Mouse (Mus musculus) hindbrain, embryonic 16.5 days (tissue): ENCODE measurements at regions not wholly inside any gene's neighbourhood (a gene's known extent, or its start where the extent isn't known, plus 50 kb on each side); places are given as distances from the start of the nearest gene placed in this dataset.
A peak's percentile ranks its signal among the peaks of the same experiment; 100 is the strongest.

Experiments used
- ATAC-seq: fragments of 200-750 bp; cut with Nextera tagmentation; 2 replicates; pipeline ENCODE4 v1.8.0; 2017; ENCODE audit warnings: moderate TSS enrichment, moderate library complexity
- H3K27ac ChIP-seq: fragments of 300-500 bp; sonication (generic); 2 replicates; pipeline ENCODE4 v1.5.1; 2014; ENCODE audit warnings: low read depth, mild to moderate bottlenecking, control low read depth, low read length, moderate library complexity
- H3K27me3 ChIP-seq: fragments of 300-500 bp; sonication (generic); replicated peaks from 2 replicates; pipeline ENCODE4 v1.6.1; 2014; ENCODE audit warnings: low read length; ENCODE audit not compliant: control insufficient read depth, insufficient read depth
- H3K36me3 ChIP-seq: fragments of 300-500 bp; sonication (generic); 2 replicates; pipeline ENCODE4 v1.6.1; 2014; ENCODE audit warnings: mild to moderate bottlenecking, low read length, moderate library complexity, mixed read lengths; ENCODE audit not compliant: control insufficient read depth, insufficient read depth
- H3K4me1 ChIP-seq: fragments of 300-500 bp; sonication (generic); 2 replicates; pipeline ENCODE4 v1.6.1; 2014; ENCODE audit warnings: low read depth, low read length; ENCODE audit not compliant: control insufficient read depth, insufficient read depth
- H3K4me2 ChIP-seq: fragments of 300-500 bp; sonication (generic); 2 replicates; pipeline ENCODE4 v1.6.1; 2014; ENCODE audit warnings: mild to moderate bottlenecking, low read length, control low read depth, moderate library complexity
- H3K4me3 ChIP-seq: fragments of 300-500 bp; sonication (generic); 2 replicates; pipeline ENCODE4 v1.5.1; 2014; ENCODE audit warnings: mild to moderate bottlenecking, low read length, control low read depth, moderate library complexity
- H3K9ac ChIP-seq: fragments of 300-500 bp; sonication (generic); 2 replicates; pipeline ENCODE4 v1.6.1; 2014; ENCODE audit warnings: low read depth, mild to moderate bottlenecking, control low read depth, low read length, moderate library complexity
- H3K9me3 ChIP-seq: fragments of 300-500 bp; sonication (generic); 2 replicates; pipeline ENCODE4 v1.6.1; 2014; ENCODE audit warnings: mild to moderate bottlenecking, low read length, moderate library complexity; ENCODE audit not compliant: control insufficient read depth
- WGBS: fragments of 180-500 bp; shearing (Covaris S2); extraction: QIAGEN DNeasy Blood & Tissue Kit; methylation state at CpG from one replicate; pipeline ENCODE4 v1.1.7; 2014; 5-methylcytosine and 5-hydroxymethylcytosine counted together

- ATAC-seq, result no peak
- Histone ChIP-seq H3K9ac (no peak overlapping the region), H3K4me2 (no peak overlapping the region), H3K36me3 (no peaks in the 10 kb centered on the region), H3K27ac (no peak overlapping the region), H3K27me3 (no peaks in the 10 kb centered on the region), H3K4me1 (peaks cover 3% of the 10 kb centered on the region; the same call in 1 of the 2 replicates), H3K9me3 (no peaks in the 10 kb centered on the region), H3K4me3 (no peak overlapping the region)
- WGBS, result 100% methylated on average over 1 of the region's 1 CpGs
Measured at GRCm38 (mm10) chr10:9497021-9497420, 178.0 kb downstream of the Samd5 start.

- H3K4me2 ChIP-seq, result no peak overlapping the region
- no peaks in the 10 kb centered on the region for H3K27me3 ChIP-seq
- WGBS, result 25% methylated on average over 6 of the region's 6 CpGs
Measured at GRCm38 (mm10) chr10:9495143-9495651, 179.8 kb downstream of the Samd5 start.

DNA sequence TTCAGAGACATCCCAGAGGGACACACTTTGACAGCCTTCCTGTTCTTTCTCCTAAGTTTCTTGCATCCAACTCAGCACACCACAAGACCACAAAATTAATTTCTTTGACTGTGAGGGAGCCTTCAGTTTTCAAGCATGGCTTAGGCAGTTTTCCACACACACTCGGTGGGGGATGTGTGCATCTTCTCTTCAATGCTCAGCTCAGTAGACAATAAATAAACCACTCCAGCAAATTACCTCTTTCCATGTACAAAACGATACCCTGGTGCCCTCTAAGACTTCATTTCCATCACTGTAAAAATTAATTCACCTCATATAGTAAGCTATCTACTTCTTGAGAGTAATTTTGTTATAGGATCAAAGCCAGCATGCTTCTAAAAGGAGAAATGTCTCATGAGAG, 184.6 kb downstream of the Samd5 start:
- Histone ChIP-seq H3K9me3 (no peaks in the 10 kb centered on the region), H3K4me3 (no peak overlapping the region), H3K27ac (no peak overlapping the region), H3K27me3 (no peaks in the 10 kb centered on the region), H3K4me1 (peaks cover 2% of the 10 kb centered on the region; the same call in 1 of the 2 replicates), H3K9ac (no peak overlapping the region), H3K4me2 (no peak overlapping the region), H3K36me3 (no peaks in the 10 kb centered on the region)
- ATAC-seq, result no peak
- 73% methylated on average over 2 of the region's 2 CpGs for WGBS

More at GRCm38 (mm10) chr10:9495143-9495651, 179.8 kb downstream of the Samd5 start:
- no peaks in the 10 kb centered on the region for H3K36me3 ChIP-seq
- H3K9me3 ChIP-seq, result no peaks in the 10 kb centered on the region
- no peak overlapping the region for H3K27ac ChIP-seq
- ATAC-seq, result no peak
- H3K4me1 ChIP-seq, result peaks cover 3% of the 10 kb centered on the region; the same call in 1 of the 2 replicates
- H3K9ac ChIP-seq, result no peak overlapping the region
- no peak overlapping the region for H3K4me3 ChIP-seq

- no peak overlapping the region for H3K9ac ChIP-seq
Measured at GRCm38 (mm10) chr10:9462361-9462760, 212.6 kb downstream of the Samd5 start.

GRCm38 (mm10) chr10:9459145-9459544, 215.9 kb downstream of the Samd5 start:
- WGBS, result 76% methylated on average over 6 of the region's 6 CpGs
- Histone ChIP-seq H3K4me2 (no peak overlapping the region), H3K4me1 (no peaks in the 10 kb centered on the region), H3K27me3 (no peaks in the 10 kb centered on the region), H3K4me3 (no peak overlapping the region), H3K9ac (no peak overlapping the region), H3K9me3 (no peaks in the 10 kb centered on the region), H3K36me3 (no peaks in the 10 kb centered on the region), H3K27ac (no peak overlapping the region)
- no peak for ATAC-seq

More at GRCm38 (mm10) chr10:9462361-9462760, 212.6 kb downstream of the Samd5 start:
- WGBS, result 76% methylated on average over 6 of the region's 6 CpGs
- no peak for ATAC-seq
- no peak overlapping the region for H3K4me2 ChIP-seq
- no peaks in the 10 kb centered on the region for H3K36me3 ChIP-seq
- no peaks in the 10 kb centered on the region for H3K9me3 ChIP-seq
- no peaks in the 10 kb centered on the region for H3K27me3 ChIP-seq
- no peak overlapping the region for H3K27ac ChIP-seq
- no peaks in the 10 kb centered on the region for H3K4me1 ChIP-seq
- H3K4me3 ChIP-seq, result no peak overlapping the region

GRCm38 (mm10) chr10:9458466-9458865, 216.5 kb downstream of the Samd5 start:
- Histone ChIP-seq H3K4me2 (no peak overlapping the region), H3K36me3 (no peaks in the 10 kb centered on the region), H3K9me3 (no peaks in the 10 kb centered on the region), H3K27ac (no peak overlapping the region), H3K4me1 (no peaks in the 10 kb centered on the region), H3K9ac (no peak overlapping the region), H3K27me3 (no peaks in the 10 kb centered on the region), H3K4me3 (no peak overlapping the region)
- WGBS, result 60% methylated on average over 2 of the region's 2 CpGs
- ATAC-seq, result peak; percentile 66; the same call in 1 of the 2 replicates

DNA sequence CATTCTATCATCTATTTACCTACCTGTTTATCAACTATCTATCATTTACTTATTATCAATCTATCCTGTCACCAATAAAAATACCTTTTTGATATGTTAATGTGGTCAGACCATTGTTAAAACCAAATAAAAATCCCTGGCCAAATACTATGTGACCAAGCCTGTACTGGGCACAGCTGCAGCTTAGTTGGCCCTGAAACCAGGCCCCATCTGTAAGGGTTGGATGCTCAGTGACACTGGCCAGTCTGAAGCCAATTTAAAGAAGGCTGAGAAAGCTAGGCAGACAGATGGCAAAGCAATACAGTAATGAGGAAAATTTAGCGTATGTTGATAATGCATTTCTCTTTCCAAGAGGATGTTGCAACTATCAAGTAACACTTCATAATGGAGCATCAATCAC, 217.8 kb downstream of the Samd5 start:
- no peak overlapping the region for H3K9ac ChIP-seq
- no peaks in the 10 kb centered on the region for H3K4me1 ChIP-seq
- WGBS, result 75% methylated on average over 1 of the region's 1 CpGs
- H3K9me3 ChIP-seq, result no peaks in the 10 kb centered on the region
- H3K27ac ChIP-seq, result no peak overlapping the region
- no peaks in the 10 kb centered on the region for H3K27me3 ChIP-seq
- H3K4me2 ChIP-seq, result no peak overlapping the region
- no peak overlapping the region for H3K4me3 ChIP-seq
- ATAC-seq, result peak; percentile 81
- no peaks in the 10 kb centered on the region for H3K36me3 ChIP-seq

DNA sequence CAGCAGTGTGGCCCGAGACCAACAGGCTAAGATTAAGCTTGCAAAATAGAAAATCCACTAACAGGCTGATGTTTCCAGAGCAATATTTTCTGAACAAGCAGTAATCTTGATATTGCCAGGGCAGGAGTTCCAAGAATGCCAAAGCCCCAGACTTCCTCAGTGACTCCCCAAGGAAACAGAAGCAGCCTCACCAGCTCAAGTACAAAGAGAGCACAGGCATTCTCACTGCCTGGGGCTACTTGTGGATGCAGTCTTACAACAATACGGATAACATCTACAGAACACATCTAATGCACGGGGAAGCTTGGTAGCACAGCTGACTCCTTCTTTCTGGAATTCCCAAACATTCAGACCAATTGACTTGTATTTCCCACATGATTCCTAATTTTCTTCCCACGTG, 235.9 kb downstream of the Samd5 start:
- Histone ChIP-seq H3K9me3 (no peaks in the 10 kb centered on the region), H3K4me1 (no peaks in the 10 kb centered on the region), H3K27ac (no peak overlapping the region), H3K4me2 (no peak overlapping the region), H3K27me3 (no peaks in the 10 kb centered on the region), H3K4me3 (no peak overlapping the region), H3K9ac (no peak overlapping the region), H3K36me3 (no peaks in the 10 kb centered on the region)
- 56% methylated on average over 4 of the region's 4 CpGs for WGBS
- ATAC-seq, result no peak

DNA sequence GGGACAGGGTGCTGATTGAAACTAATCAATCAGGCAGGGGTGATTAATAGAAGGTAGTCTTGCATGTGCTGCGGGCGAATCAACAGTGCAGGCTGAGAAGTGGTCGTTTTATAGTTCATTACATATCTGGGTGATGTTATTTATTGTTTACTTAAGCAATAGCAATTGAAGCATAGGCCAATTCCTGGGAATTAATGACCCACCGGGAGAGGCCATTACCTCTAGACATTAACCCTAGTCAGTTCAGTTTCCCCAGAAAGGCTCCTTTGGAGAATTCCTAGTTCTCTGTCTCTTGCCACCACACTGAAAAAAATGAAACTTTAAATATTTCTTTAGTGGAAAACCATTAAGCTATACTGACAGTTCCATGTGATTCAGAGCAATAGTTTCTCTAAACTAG, 236.6 kb downstream of the Samd5 start:
- no peak for ATAC-seq
- Histone ChIP-seq H3K9me3 (no peaks in the 10 kb centered on the region), H3K4me1 (no peaks in the 10 kb centered on the region), H3K9ac (no peak overlapping the region), H3K27ac (no peak overlapping the region), H3K4me3 (no peak overlapping the region), H3K36me3 (no peaks in the 10 kb centered on the region), H3K27me3 (no peaks in the 10 kb centered on the region), H3K4me2 (no peak overlapping the region)
- WGBS, result 44% methylated on average over 4 of the region's 4 CpGs

- ATAC-seq, result no peak
- Histone ChIP-seq H3K9ac (no peak overlapping the region), H3K27me3 (no peaks in the 10 kb centered on the region), H3K4me1 (no peaks in the 10 kb centered on the region), H3K27ac (no peak overlapping the region), H3K4me3 (no peak overlapping the region), H3K4me2 (no peak overlapping the region), H3K9me3 (no peaks in the 10 kb centered on the region), H3K36me3 (no peaks in the 10 kb centered on the region)
- WGBS, result 72% methylated on average over 2 of the region's 2 CpGs
Measured at GRCm38 (mm10) chr10:9429085-9429484, 245.9 kb downstream of the Samd5 start.
